Mouse (Mus musculus) inflammation-experienced regulatory T-cells, adult 6 months (primary cell): Measurements from ENCODE around the gene Olfr284. TPM values are rescaled to one million over a fixed set of nuclear protein-coding genes. Genes with fewer than 3 reads are reported as not detected.

Source experiments
- ATAC-seq: one replicate; pipeline ENCODE4 v1.8.0; 2017
- polyA plus RNA-seq, 3 experiments: library from polyadenylated mRNA; unstranded; fragments of 100-300 nt; shearing (Covaris generic); gene quantifications; one replicate each; pipeline ENCODE4 v1.2.1; 2017

Gene Olfr284
- polyA plus RNA-seq = not detected

DNA sequence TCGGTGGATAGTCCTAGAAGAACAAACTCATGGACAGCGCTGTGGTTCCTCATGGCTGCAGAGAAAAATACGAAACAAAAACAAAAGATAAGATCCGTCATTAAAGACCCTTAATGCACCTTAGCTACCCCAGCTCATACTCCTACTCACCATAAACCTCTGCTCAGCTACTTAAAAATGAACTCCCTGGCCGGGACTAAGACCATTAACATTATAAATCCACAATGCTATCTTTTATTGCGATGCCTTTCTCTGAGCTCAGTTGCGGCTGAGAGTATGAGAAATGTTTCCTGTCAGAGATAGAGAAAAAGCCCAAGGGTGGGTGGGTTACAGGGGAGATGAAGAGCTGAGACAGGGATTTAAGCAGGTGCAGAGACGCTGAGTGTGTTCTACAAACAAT, at the start of gene Olfr284:
Gene Olfr284 (minus strand): TSS at position 101 of the 400 bp plus-strand sequence.
- ATAC-seq = no peak

DNA sequence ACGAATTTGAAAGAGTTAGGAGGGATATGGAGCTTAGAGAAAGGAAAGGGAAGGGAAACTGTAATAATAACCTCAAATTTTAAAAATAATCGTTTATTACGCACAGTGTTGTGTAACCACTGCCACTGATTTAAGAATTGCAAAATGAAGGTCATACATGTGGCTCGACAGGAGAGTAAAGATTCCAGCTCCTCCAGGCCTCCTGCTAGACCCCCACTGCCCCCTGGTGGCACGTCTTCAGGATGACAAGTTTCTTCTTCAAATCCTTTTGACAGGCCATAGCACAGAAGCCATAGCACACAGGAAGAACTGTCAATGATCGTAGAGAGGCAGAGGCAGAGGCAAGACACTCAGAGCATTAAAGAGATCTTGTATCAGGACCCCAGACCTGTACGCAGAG, 49.0 kb upstream of the Olfr284 start:
- no peak for ATAC-seq

- no peak for ATAC-seq
Observed at GRCm38 (mm10) chr15:98387621-98388020, 46.8 kb upstream of the Olfr284 start.

GRCm38 (mm10) chr15:98380846-98381245, 40.1 kb upstream of the Olfr284 start, which contains the start of gene Olfr283:
Olfr283 (minus strand) TSS chr15:98380946.
- no peak for ATAC-seq

DNA sequence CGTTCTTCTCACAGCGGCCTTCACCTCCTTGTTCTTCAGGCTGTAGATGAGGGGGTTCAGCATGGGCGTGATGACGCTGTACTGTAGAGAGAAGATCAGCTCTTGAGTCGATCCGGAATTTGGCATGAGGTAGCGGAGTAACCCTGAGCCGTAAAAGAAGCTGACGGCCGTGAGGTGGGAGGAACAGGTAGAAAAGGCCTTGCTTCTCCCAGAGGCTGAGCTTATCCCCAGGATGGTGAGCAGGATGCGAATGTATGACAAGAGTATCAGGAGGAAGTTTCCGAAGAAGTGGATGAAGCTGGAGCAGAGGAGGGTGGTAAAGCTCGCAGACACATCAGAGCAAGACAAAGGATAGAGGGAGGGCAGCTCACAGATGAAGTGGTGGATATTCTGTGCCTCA, 37.4 kb upstream of the Olfr284 start:
- no peak for ATAC-seq

DNA sequence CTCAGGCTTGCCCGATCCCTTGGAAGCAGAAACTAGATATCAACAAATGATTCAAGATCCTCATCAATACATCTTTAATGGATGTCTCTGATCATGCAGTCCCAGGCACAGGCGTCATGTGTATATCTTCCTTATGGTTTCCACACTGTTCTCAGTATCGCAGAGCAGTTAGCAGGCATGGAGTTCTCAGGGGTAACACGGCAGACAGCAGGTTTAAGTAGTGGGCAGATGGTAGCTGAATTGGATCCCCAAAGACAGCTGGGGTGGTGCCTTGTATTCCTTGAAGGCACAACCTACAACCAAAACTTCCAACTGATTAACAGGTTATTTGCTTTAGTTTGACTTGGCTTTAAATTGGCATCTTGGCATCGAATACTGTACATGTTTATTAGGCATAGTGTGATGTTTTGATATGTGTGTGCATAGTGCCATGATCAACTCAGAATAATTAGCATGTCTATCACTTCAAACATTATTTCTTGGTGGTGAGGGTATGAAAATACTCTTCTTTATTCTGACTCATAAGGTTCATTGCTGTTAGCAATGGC, 23.5 kb downstream of the Olfr284 start, which contains the start of gene Olfr285:
Gene Olfr285 (minus strand): TSS at position 177 of the 548 bp plus-strand sequence.
- no peak for ATAC-seq

- ATAC-seq = no peak
Observed at GRCm38 (mm10) chr15:98315703-98316102, 25.1 kb downstream of the Olfr284 start.

DNA sequence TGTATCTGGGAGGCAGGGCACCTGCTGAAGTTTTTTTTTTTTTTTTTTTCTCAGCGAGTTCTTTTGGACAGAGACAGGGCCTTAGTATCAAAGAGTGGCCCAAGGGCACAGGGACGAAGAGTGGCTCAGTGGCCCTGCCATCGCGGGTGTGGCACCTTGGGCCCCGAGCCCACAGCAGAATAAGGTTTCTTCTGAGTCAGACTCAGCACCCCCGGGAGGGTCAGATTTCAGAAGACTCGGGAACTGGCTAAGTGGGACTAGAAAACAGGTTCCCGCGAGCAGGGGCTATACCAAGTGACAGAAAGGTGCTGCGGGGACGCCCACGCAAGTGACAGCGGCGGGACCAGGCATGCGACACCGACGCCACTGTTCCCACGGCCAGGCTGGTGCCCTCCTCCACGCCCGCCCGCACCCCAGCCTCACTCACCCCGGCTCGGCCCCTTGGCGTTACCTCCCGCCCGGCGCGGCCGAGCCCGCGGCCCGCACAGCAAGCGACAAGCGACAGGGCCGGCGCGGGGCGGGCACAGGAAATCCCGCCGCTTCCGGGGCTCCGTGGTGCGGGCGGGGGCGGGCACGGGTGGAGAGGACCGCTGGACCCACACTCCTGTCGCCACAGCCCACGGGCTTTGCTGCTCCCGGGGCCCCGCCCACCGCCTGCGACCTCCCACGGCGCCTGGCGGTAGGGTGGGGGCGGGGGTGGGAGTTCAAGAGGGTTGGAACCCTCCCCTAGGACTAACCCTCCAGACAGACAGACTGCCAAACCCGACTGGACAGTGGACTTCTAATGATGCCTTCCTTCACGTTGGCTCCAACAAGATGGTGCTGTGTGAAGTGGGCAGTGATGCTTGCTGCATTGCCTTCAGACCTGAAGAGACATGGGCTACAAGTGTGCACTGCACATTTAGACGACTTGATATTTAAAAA, 44.9 kb downstream of the Olfr284 start, which contains the start of gene Zfp641:
Gene Zfp641 (minus strand): TSS at position 534 of the 924 bp plus-strand sequence.
- no peak for ATAC-seq

DNA sequence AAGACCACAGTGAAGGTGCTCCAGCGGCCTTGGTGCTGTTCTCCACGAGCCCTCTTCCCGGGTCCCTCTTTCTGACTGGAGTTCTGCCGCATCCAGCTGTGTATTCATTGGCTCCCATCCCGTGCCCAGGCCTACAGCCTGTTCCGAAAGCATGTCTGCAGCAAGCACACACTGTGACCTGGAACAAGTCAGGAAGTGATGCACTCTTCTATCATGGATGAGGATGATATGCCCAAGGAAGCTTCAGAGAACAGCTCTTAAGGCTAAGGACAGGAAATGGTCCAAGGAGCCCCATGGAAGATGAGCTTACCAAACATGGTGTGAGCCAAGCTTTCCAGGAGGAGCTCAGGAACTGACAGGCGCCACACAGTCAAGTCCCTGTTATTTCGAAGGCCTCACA, 47.1 kb downstream of the Olfr284 start:
- ATAC-seq = no peak

Other genes with a start within 250 kb of the Olfr284 start
- 1 to 10 TPM; 4.9 to 5.6 (median 5.2) TPM for gene Pfkm, start 248.4 kb downstream of the Olfr284 start, polyA plus RNA-seq
- gene Senp1, start 247.2 kb downstream of the Olfr284 start, polyA plus RNA-seq = 10 to 100 TPM; 29.3 to 35.6 (median 35.0) TPM
- gene Asb8, start 175.4 kb downstream of the Olfr284 start, polyA plus RNA-seq = 10 to 100 TPM; 37.1 to 44.9 (median 41.2) TPM
- under 1 TPM; 0.25 to 0.91 (median 0.36) TPM for gene Ccdc184, start 173.8 kb downstream of the Olfr284 start, polyA plus RNA-seq
- not detected for gene Olfr288, start 145.4 kb downstream of the Olfr284 start, polyA plus RNA-seq
- gene Gm44579, start 120.0 kb downstream of the Olfr284 start, polyA plus RNA-seq = not detected
- not detected for gene Olfr287, start 119.9 kb downstream of the Olfr284 start, polyA plus RNA-seq
- gene Olfr286, start 106.5 kb downstream of the Olfr284 start, polyA plus RNA-seq = not detected
- gene H1fnt, start 83.7 kb downstream of the Olfr284 start, polyA plus RNA-seq = not detected
- not detected for gene Zfp641, start 44.8 kb downstream of the Olfr284 start, polyA plus RNA-seq
- not detected for gene Olfr285, start 23.6 kb downstream of the Olfr284 start, polyA plus RNA-seq
- gene Olfr283, start 40.0 kb upstream of the Olfr284 start, polyA plus RNA-seq = not detected
- not detected for gene Olfr282, start 90.2 kb upstream of the Olfr284 start, polyA plus RNA-seq
- not detected for gene Olfr281, start 111.6 kb upstream of the Olfr284 start, polyA plus RNA-seq
- not detected for gene OR5BS1P, start 128.9 kb upstream of the Olfr284 start, polyA plus RNA-seq
- gene Lalba, start 141.7 kb upstream of the Olfr284 start, polyA plus RNA-seq = not detected
- under 1 TPM in 2 of 3 experiments, not detected in 1; 0.06 to 0.07 TPM for gene Olfr279, start 151.4 kb upstream of the Olfr284 start, polyA plus RNA-seq
- 10 to 100 TPM; 29.4 to 33.1 (median 32.4) TPM for gene Kansl2, start 193.3 kb upstream of the Olfr284 start, polyA plus RNA-seq
- 10 to 100 TPM; 69.3 to 99.2 (median 86.3) TPM for gene Ccnt1, start 229.9 kb upstream of the Olfr284 start, polyA plus RNA-seq
- not detected for gene 4930415O20Rik, start 230.0 kb upstream of the Olfr284 start, polyA plus RNA-seq